ENCODE assay signal across 9 mouse cellular contexts in genomic region chr2:69586821-69587728, GRCm38 (mm10). TPM values are rescaled to one million over a fixed set of nuclear protein-coding genes. Genes with fewer than 3 reads are reported as not detected.
A peak's percentile ranks its signal among the peaks of the same experiment; 100 is the strongest.
DNase-seq lines count a peak whose midpoint lies in the region; ATAC-seq lines count a peak whose summit lies in the region.
"Had no signal": no experiment of that assay in that cellular context is flagged by ENCODE, and none has a peak within 500 bp of the region (broad histone marks: within the 10 kb centered on the region; RNA-seq: fewer than 3 reads in every experiment).

No protein-coding gene starts in this region.

- peaks cover 70% of the 10 kb centered on the region for H3K27me3 ChIP-seq in heart, embryonic 13.5 days (replicated peaks)
- H3K27me3 ChIP-seq in embryonic facial prominence, embryonic 15.5 days, result peaks cover 76% of the 10 kb centered on the region
- H3K27me3 ChIP-seq in neural tube, embryonic 13.5 days, result peaks cover 68% of the 10 kb centered on the region

- H3K9ac ChIP-seq in heart, embryonic 13.5 days, result peak overlapping the region; percentile 67
- no peak overlapping the region for H3K9ac ChIP-seq in embryonic facial prominence, embryonic 15.5 days
- peak overlapping the region; percentile 52 for H3K9ac ChIP-seq in neural tube, embryonic 13.5 days

- 1% methylated on average over 26 of the region's 26 CpGs for WGBS in heart, embryonic 13.5 days
- WGBS in embryonic facial prominence, embryonic 15.5 days, result under 1% methylated on average over 26 of the region's 26 CpGs
- WGBS in neural tube, embryonic 13.5 days, result 2% methylated on average over 26 of the region's 26 CpGs

- no peaks in the 10 kb centered on the region for H3K9me3 ChIP-seq in heart, embryonic 13.5 days
- no peaks in the 10 kb centered on the region for H3K9me3 ChIP-seq in embryonic facial prominence, embryonic 15.5 days (replicated peaks)
- no peaks in the 10 kb centered on the region for H3K9me3 ChIP-seq in neural tube, embryonic 13.5 days
- H3K9me3 ChIP-seq: G1E had no signal

- H3K4me3 ChIP-seq in heart, embryonic 13.5 days, result peak overlapping the region; percentile 73
- H3K4me3 ChIP-seq in embryonic facial prominence, embryonic 15.5 days (replicated peaks), result peak overlapping the region; percentile 34
- peak overlapping the region; percentile 34 for H3K4me3 ChIP-seq in neural tube, embryonic 13.5 days

- no peaks in the 10 kb centered on the region for H3K36me3 ChIP-seq in heart, embryonic 13.5 days
- H3K36me3 ChIP-seq in embryonic facial prominence, embryonic 15.5 days, result no peaks in the 10 kb centered on the region
- no peaks in the 10 kb centered on the region for H3K36me3 ChIP-seq in neural tube, embryonic 13.5 days
- H3K36me3 ChIP-seq: G1E had no signal

- no peak for DNase-seq in heart, postnatal 25 days (ENCODE audit: low spot score)
- peak; percentile 56 for DNase-seq in kidney, postnatal 36 days
- no peak for DNase-seq in ovary, postnatal 14 days (ENCODE audit: low spot score)
- DNase-seq in cerebellum, adult 9-10 months, result no peak
- DNase-seq in adrenal gland, adult (ENCODE audit: inconsistent age in 2 of 2, low spot score in 1 of 2), result no peak

- H3K4me1 ChIP-seq in heart, embryonic 13.5 days, result peaks cover 36% of the 10 kb centered on the region
- H3K4me1 ChIP-seq in embryonic facial prominence, embryonic 15.5 days, result peaks cover 36% of the 10 kb centered on the region
- H3K4me1 ChIP-seq in neural tube, embryonic 13.5 days (replicated peaks), result peaks cover 42% of the 10 kb centered on the region

- intact Hi-C loops in heart, postnatal 25 days (cut with DNase I), result no loop called here

- ATAC-seq in heart, embryonic 13.5 days (ENCODE audit: extremely low read depth, insufficient number of reproducible peaks, low FRiP score, low TSS enrichment), result peak; percentile 29; the same call in 1 of the 2 replicates
- no peak for ATAC-seq in embryonic facial prominence, embryonic 15.5 days (ENCODE audit: insufficient number of reproducible peaks, low FRiP score, low TSS enrichment, low read depth)
- no peak for ATAC-seq in neural tube, embryonic 13.5 days (ENCODE audit: low read depth)

- H3K27ac ChIP-seq in heart, embryonic 13.5 days (replicated peaks), result no peak overlapping the region
- no peak overlapping the region for H3K27ac ChIP-seq in embryonic facial prominence, embryonic 15.5 days (replicated peaks)
- no peak overlapping the region for H3K27ac ChIP-seq in neural tube, embryonic 13.5 days (replicated peaks)

- H3K4me2 ChIP-seq in heart, embryonic 13.5 days, result peak overlapping the region; percentile 99
- peak overlapping the region; percentile 98 for H3K4me2 ChIP-seq in embryonic facial prominence, embryonic 15.5 days (replicated peaks)
- H3K4me2 ChIP-seq in neural tube, embryonic 13.5 days, result peak overlapping the region; percentile 60

RNA-seq across cellular contexts. Expression of gene Lrp2, which starts 1.2 kb away (rescaled TPM):
- 0.45 and 0.57 TPM in 2 replicates for polyA plus RNA-seq in heart, embryonic 13.5 days (2015; fragmentation: Nextera tagmentation; extraction: Ambion mirVana)
- 1 to 10 TPM; 1.1 to 1.4 TPM for total RNA-seq in heart, postnatal 25 days (2021)
- 0.30 and 0.37 TPM in 2 replicates for polyA plus RNA-seq in embryonic facial prominence, embryonic 15.5 days (2015; fragmentation: Nextera tagmentation; extraction: Ambion mirVana)
- polyA plus RNA-seq in neural tube, embryonic 13.5 days (2015; fragmentation: Nextera tagmentation; extraction: Ambion mirVana), result 0.39 and 0.59 TPM in 2 replicates
- polyA plus RNA-seq: G1E had no signal

RNA-seq across cellular contexts. Expression of gene Bbs5, which starts 59.9 kb away (rescaled TPM):
- 9.6 and 13.3 TPM in 2 replicates for polyA plus RNA-seq in heart, embryonic 13.5 days (2015; fragmentation: Nextera tagmentation; extraction: Ambion mirVana)
- 1 to 10 TPM; 4.2 to 5.1 TPM for total RNA-seq in heart, postnatal 25 days (2021)
- polyA plus RNA-seq in embryonic facial prominence, embryonic 15.5 days (2015; fragmentation: Nextera tagmentation; extraction: Ambion mirVana), result 18.7 and 25.4 TPM in 2 replicates
- polyA plus RNA-seq in neural tube, embryonic 13.5 days (2015; fragmentation: Nextera tagmentation; extraction: Ambion mirVana), result 22.4 and 25.8 TPM in 2 replicates

Comparison
In these comparisons a context has a peak if more than half of its experiments do, and no peak if none do; other contexts are left out.
1. DNase-seq: peak in kidney, postnatal 36 days (2 of 2); none in heart, postnatal 25 days (single experiment), ovary, postnatal 14 days (single experiment), cerebellum, adult 9-10 months (single experiment) and adrenal gland, adult (0 of 2).
2. Peak in every context shown above with its lines, with median percentiles within 50 percentile points of each other: H3K4me2 ChIP-seq and H3K4me3 ChIP-seq.